Mouse (Mus musculus) bone marrow, adult 2 months (tissue): ENCODE measurements around the gene Hnrnpdl.

Experiments used
- CTCF ChIP-seq: fragments of 200-500 bp; IDR thresholded peaks from 2 replicates; pipeline ENCODE4 v1.5.1; 2011; ENCODE audit warnings: low read length, control low read depth; ENCODE audit not compliant: control insufficient read depth, insufficient read depth
- POLR2A ChIP-seq: fragments of 200-500 bp; IDR thresholded peaks from 2 replicates; pipeline ENCODE4 v1.6.1; 2011; ENCODE audit warnings: low read depth, mild to moderate bottlenecking, control low read depth, low read length, borderline replicate concordance; ENCODE audit not compliant: control insufficient read depth

DNA sequence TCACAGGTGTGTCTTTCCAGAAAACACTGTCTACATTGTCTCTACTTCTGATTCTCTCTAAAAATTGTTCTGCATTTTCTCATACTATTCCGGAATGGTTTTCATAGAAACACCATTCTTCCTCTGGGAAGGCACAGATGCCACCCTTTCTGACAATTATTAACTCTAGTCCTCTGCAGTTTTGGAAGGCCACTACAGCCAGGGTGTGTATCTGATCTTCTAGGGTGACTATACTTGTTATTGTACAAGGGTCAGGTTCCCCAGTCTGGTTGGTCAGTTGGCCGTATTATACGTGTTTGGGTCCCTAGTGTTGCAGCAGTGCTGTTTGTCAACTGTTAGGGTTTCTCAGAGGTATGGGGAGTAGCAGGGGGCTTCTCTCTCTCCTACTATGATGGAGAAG is 44.8 kb downstream of the Hnrnpdl start:
- TF ChIP-seq CTCF: no peak
- no peak for TF ChIP-seq POLR2A
